Mouse (Mus musculus) thymus, postnatal 36 days (tissue): Measurements from ENCODE around the gene Tnfrsf1a.

ENCODE experiments used
- DNase-seq, 2 experiments: peaks; one replicate each; pipeline ENCODE4 v3.0.0; 2022; ENCODE audit warnings: mixed read lengths in 2 of 2

Gene Tnfrsf1a

GRCm38 (mm10) chr6:125355197-125355741 is 6.1 kb downstream of the Tnfrsf1a start:
- DNase-seq: peak; percentile 81 to 92

DNA sequence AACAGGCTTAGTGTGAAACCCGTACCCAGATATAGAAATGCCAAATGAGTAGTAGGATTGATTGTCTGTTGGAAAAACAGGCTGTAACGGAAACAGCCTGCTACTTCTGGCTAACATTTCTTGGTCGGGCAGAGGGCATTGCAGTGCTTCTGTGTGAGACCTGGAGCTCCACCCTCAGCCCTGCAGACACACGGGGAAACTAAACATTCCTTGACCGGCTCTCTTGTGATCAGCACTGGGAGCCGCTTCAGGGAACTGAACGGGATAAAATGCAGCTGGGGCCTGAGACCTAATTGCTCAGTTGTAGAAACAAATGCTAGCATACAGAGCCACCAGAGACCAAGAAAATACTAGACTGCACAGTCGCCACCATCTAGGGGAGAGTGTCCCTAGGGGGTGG is 7.1 kb downstream of the Tnfrsf1a start:
- no peak for DNase-seq

- DNase-seq: no peak
Measured at GRCm38 (mm10) chr6:125357334-125357733, 8.2 kb downstream of the Tnfrsf1a start.

GRCm38 (mm10) chr6:125359999-125360398 is 10.8 kb downstream of the Tnfrsf1a start:
- no peak for DNase-seq

DNA sequence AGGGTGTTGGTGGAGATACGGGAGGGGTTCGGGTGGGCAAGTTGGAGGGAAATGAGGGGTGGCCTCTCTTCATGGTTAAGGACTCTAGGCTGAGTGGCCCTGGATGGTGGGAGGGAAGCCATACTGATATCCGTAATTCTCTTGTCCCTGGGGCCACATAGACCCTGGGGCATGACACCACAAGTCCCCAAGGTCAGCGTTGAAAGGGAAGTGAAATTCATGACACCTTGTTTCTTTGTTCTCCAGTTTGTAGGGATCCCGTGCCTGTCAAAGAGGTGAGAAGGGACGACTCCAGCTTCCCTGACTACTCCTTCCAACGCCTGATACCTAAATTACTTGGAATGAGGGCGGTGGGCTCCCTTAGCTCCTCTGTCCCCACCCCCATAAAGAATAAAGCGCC is 11.7 kb downstream of the Tnfrsf1a start:
- DNase-seq: no peak

DNA sequence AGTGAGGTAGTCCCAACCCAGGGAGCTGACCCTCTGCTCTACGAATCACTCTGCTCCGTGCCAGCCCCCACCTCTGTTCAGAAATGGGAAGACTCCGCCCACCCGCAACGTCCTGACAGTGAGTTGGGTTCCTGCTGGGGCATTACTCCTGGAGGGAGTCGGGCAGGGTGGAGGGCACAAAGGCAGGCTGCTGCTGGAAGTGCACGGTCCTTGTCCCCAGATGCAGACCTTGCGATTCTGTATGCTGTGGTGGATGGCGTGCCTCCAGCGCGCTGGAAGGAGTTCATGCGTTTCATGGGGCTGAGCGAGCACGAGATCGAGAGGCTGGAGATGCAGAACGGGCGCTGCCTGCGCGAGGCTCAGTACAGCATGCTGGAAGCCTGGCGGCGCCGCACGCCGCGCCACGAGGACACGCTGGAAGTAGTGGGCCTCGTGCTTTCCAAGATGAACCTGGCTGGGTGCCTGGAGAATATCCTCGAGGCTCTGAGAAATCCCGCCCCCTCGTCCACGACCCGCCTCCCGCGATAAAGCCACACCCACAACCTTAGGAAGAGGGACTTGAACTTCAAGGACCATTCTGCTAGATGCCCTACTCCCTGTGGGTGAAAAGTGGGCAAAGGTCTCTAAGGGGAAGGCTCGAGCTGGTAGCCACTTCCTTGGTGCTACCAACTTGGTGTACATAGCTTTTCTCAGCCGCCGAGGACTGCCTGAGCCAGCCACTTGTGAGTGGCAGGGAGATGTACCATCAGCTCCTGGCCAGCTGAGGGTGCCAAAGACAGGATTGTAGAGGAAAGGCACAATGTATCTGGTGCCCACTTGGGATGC is 12.5 kb downstream of the Tnfrsf1a start:
- no peak for DNase-seq

- DNase-seq: no peak
Measured at GRCm38 (mm10) chr6:125363021-125363420, 13.9 kb downstream of the Tnfrsf1a start.

GRCm38 (mm10) chr6:125363451-125364242 is 14.5 kb downstream of the Tnfrsf1a start:
- DNase-seq: no peak

GRCm38 (mm10) chr6:125364448-125364847 is 15.3 kb downstream of the Tnfrsf1a start:
- peak in 1 of 2 experiments; percentile 59 for DNase-seq

- DNase-seq: no peak
Measured at GRCm38 (mm10) chr6:125365522-125365921, 16.4 kb downstream of the Tnfrsf1a start.

GRCm38 (mm10) chr6:125366133-125366532 is 17.0 kb downstream of the Tnfrsf1a start:
- DNase-seq: peak in 1 of 2 experiments; percentile 32

GRCm38 (mm10) chr6:125367758-125368371 is 18.7 kb downstream of the Tnfrsf1a start:
- peak; percentile 34 to 49 for DNase-seq

DNA sequence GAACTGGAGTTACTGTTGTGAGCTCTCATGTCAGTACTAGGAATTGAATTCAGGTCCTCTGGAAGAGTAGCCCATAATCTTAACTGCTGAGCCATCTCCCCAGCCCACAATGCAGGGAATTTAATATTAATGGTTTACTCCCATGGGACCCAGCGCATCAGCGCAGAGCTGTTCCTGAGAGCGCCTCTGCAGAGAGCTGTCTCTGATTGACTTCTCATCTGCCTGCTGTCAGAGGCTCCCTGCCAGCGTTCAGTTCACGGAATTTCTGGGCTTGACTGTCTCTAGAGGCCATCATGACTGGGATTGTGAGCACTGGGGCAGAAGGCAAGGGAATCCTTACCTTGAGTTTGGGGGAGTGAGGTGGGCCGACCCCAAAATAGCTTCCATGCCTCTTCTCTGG is 27.9 kb downstream of the Tnfrsf1a start:
- DNase-seq: no peak

DNA sequence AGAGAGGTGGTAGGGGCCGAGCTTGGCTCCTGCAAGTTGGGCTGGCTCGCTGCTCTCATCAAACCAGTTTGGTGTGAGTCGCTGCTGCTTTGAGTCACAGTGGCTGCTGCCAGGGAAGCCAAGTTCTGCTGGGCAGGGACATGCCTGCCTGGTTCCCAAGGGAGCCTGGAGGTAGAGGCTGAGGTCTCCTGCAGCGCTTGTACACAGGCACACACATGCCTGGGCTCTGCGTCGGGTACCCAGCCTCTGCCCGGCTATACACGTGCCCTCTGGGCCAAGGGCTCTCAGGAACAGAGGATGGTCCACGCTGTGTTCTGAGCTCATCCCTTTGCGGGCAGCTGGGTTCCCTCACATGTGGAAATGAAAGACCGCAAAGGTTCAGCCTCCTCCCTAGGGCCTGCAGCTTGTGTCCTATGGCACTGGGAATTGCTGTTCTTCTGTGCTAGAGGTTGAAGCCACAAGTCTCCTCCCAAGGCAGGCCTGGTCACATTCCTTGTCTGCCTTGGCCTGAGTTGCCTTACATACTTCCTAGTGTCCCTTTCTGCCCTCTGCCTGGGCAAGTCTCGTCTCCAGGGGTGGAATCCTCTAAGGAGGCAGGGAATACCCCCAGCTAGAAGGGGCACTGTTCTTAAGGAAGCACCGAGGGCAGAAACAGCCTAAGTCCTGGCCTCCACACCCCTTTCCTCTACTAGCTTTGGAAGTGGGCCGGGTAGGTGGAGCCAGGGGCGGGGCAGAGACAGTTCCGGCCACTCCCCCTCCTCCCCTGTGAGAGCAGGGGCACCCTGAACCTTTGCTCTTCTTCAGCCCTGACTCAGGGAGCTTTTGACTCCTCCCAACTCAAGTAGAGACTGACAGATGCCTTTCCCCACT is 28.7 kb downstream of the Tnfrsf1a start:
- DNase-seq: peak; percentile 89 to 92

GRCm38 (mm10) chr6:125378621-125379020 is 29.5 kb downstream of the Tnfrsf1a start:
- DNase-seq: no peak

DNA sequence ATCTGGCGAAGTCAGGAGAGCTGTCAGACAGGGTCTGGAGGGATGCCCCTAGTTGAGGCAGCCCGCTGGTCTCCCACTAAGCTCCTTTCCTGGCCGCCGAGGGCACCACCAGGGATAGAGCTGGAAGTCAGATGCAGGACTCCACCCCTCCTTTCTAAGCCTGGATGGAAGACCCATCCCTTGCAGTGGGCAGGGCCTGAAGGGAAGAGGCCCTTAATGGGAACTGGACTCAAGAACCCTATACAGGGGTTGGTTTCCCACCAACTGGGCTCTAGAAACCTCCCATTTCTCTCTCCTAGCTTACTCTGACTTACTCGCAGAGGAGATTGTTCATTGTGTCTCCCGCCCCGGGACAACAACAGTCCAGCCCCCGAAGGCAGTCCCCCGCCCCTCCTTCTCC is 30.6 kb downstream of the Tnfrsf1a start:
- DNase-seq: no peak

GRCm38 (mm10) chr6:125380372-125381360 is 31.5 kb downstream of the Tnfrsf1a start, which contains the start of gene Plekhg6:
Gene Plekhg6 (minus strand): TSS chr6:125380793.
- DNase-seq: no peak

- DNase-seq: no peak
Measured at GRCm38 (mm10) chr6:125382024-125382423, 32.9 kb downstream of the Tnfrsf1a start.

DNA sequence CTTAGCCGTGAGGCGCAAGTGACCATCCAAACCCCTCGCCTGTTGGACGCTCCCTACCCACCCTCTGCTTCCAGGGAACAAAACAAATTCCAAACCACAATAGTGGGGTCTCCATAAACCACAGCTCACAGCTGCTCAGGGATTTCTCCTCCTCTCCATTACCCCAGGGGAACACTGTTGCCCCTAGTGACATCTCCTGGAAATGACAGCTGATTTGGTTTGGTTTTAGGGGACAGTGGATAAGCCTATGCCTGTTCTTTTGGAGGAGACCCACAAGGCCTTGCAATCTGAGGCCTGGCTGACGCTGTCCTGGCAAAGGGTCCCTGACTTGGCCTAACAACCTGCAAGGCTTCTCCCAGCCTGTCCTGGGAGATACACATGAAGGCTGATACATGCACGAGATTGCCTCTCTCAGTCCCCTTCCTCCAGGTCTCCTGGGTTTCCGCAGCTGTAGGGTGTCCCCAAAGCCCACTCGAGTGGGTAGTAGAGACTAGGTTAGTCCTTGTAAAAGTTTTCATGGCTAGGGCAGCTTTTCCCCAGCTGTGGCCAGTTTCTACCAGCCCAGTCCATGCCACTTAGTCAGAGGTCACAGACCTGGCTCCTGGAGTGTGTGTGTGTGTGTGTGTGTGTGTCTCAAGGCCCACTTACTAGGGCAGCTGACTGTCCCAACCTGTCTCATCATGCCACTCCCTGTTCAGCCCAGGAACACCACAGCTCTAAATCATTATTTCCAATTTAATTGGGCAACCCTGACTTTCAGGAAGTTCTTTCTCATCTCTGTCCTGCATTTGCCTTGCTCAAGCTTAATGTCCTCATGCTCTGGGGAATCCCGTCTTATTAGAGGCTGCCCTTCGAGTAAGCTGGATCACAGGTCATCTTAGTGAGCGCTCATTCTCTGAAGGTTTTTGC is 36.2 kb downstream of the Tnfrsf1a start:
- DNase-seq: peak; percentile 31 to 34

DNA sequence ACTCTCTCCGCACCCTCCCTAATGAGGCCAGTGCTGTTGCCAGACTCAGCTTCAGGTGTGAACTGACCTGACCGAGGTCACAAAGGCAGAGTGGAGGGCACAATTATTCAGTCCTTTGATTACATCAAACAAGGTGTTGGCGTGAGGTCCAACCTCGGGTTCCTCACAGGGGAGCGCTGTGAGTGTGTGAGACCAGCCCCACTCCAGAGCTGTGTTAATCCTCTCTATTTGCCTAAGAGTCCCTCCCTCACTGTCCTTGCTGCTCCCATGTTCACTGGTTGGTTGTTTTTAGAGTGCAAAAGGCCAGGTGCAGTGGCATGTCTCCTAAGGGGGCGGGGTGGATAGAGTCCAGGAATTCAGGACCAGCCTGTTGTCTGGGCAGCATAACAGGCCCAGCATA is 36.9 kb downstream of the Tnfrsf1a start:
- DNase-seq: no peak
